Mouse (Mus musculus) liver, embryonic 14.5 days (tissue): ENCODE measurements around the gene Cc2d2a.

Experiments
- CTCF ChIP-seq: IDR thresholded peaks from 2 replicates; pipeline ENCODE4 v1.5.1; 2016; ENCODE audit warnings: antibody characterized with exemption, low read depth, control low read depth
- EP300 ChIP-seq: IDR thresholded peaks from 2 replicates; pipeline ENCODE4 v1.6.1; 2016; ENCODE audit warnings: antibody characterized with exemption, low read depth

DNA sequence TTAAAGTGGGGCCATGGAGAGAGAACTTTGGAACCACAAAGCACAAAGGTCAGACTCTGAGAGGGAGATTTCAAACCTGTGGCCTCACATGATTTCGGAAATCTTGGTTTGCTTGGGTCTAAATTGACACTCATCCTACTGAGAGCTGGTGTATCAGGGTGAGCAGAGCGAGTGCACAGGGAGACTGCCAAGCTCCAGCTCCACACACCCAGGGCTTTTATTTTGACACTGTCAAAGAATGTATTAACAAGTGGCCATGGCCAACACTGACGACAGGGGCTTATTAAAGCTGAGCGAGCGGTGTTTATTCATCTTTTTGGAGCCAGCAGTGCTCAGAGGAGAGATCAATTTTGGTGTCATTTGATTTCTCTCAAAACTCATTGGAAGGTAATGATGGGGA is 3.0 kb downstream of the Cc2d2a start:
- TF ChIP-seq CTCF (no peak), EP300 (no peak)
